Mouse (Mus musculus) heart, postnatal 14 days (tissue): ENCODE data around the gene Phf11c. TPM values are rescaled to one million over a fixed set of nuclear protein-coding genes. Genes with fewer than 3 reads are reported as not detected.
"Not testable (repeated sequence)": the region's sequence is repeated elsewhere in the genome, so short reads cannot be mapped to it uniquely, and the experiment has no call there.

Experiments used
- DNase-seq, 2 experiments: peaks; one replicate each; pipeline ENCODE4 v3.0.0; 2021 to 2022
- intact Hi-C: fragments of 180-260 bp; cut with DNase I; formaldehyde crosslinking; loops from one replicate; pipeline ENCODE4 v1.15.1; 2025
- total RNA-seq, 2 experiments: library from RNA; stranded (reverse); gene quantifications; 2 replicates each; pipeline ENCODE4 v1.2.3; 2021

Phf11c gene
- total RNA-seq, 2 experiments from 2014 or later: 0.93 to 1.0 TPM

DNA sequence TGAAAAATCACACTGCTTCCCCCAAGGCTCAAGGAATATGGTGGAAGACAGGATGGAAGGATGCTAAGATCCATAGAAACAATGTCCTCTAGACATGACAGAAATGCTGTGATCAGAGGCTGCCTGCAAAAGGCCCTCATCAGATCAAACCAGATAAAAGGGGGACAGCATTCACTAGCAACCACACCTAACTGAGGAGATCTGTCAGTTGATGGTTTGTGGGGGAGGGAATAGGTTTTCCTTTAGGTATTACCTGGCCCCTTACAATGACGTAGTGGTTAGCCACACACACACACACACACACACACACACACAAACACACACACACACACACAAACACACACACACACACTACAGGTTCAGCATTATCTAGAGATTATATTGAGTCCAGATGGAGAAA lies 55.6 kb downstream of the Phf11c start:
- intact Hi-C loops: no loop called here
- no peak for DNase-seq

- intact Hi-C loops, DNase-seq: not testable (repeated sequence)
Measured at GRCm38 (mm10) chr14:59336056-59336455, 59.1 kb downstream of the Phf11c start.

Other genes with a start within 250 kb of the Phf11c start
- not detected for gene Gm5142, start 216.6 kb downstream of the Phf11c start, total RNA-seq
- 10 to 100 TPM in 1 of 2 experiments, 1 to 10 TPM in 1; 9.5 to 11.2 TPM for gene Rcbtb1, start 194.2 kb downstream of the Phf11c start, total RNA-seq
- not detected for gene Gm6904, start 135.2 kb downstream of the Phf11c start, total RNA-seq
- under 1 TPM in 1 of 2 experiments, not detected in 1; 0.27 TPM for gene Phf11a, start 97.9 kb downstream of the Phf11c start, total RNA-seq
- gene Phf11b, start 54.0 kb downstream of the Phf11c start, total RNA-seq: under 1 TPM in 1 of 2 experiments, not detected in 1; 0.54 TPM
- gene Phf11d, start 29.9 kb downstream of the Phf11c start, total RNA-seq: 1 to 10 TPM; 6.8 to 8.5 TPM
- 10 to 100 TPM in 1 of 2 experiments, 1 to 10 TPM in 1; 9.0 to 11.0 TPM for gene Setdb2, start 45.5 kb upstream of the Phf11c start, total RNA-seq
- gene Cab39l, start 45.6 kb upstream of the Phf11c start, total RNA-seq: 10 to 100 TPM; 20.0 to 21.8 TPM
- gene Cdadc1, start 202.6 kb upstream of the Phf11c start, total RNA-seq: 10 to 100 TPM; 36.8 to 42.9 TPM
- gene Shisa2, start 229.9 kb upstream of the Phf11c start, total RNA-seq: 1 to 10 TPM in 1 of 2 experiments, under 1 TPM in 1; 0.59 to 1.4 TPM